Mouse (Mus musculus): Measurements from ENCODE around the gene Ndufs7.
"Not testable (repeated sequence)": the region's sequence is repeated elsewhere in the genome, so short reads cannot be mapped to it uniquely, and the experiment has no call there.

The Ndufs7 gene

DNA sequence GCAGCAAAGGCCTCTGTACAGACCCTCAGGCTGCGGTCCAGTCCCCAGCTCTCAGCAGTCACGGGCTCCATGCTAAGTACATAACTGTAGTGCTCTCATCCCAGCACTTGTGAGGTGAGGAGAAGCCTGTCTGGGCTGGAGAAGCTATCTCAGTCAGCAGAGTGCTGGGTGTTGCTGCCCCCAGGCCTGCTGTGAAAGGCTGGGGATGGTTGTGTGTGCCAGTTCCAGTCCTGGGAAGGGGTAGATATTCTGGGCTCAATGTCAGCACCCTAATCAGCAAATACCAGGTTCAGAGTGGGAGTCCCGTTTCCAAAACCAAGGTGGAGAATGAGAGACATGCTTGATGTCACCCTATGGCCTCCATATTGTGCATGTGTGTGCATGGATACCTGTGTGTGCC, 6.3 kb upstream of the Ndufs7 start:
- no peak for DNase-seq

DNA sequence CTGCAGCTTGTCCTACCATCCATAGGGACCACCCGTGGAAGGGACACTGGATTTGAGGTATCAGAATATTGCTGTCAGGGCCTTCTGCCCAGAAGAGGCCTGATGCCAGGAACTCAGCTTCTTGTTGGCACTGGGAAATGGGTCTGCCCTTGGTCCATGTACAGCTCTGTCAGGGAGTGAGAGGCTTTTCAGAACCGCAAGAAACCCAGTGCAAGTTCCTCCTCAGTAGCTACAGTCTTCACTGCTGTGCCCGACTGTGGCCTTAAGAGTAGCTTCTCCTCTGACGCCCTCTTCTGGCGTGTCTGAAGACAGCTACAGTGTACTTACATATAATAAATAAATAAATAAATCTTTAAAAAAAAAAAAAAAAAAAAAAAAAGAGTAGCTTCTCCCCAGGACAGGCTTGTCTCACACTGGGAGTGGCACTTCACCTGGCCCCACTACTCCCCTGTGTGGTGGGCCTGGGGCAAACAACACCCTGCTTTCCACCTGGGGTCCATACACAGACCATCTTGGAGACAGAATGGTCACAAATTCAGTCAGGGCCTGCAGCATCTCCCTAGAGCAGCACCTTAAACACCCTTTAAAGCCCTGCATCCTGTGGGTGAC, 4.0 kb upstream of the Ndufs7 start:
- peak; percentile 33 for DNase-seq

DNA sequence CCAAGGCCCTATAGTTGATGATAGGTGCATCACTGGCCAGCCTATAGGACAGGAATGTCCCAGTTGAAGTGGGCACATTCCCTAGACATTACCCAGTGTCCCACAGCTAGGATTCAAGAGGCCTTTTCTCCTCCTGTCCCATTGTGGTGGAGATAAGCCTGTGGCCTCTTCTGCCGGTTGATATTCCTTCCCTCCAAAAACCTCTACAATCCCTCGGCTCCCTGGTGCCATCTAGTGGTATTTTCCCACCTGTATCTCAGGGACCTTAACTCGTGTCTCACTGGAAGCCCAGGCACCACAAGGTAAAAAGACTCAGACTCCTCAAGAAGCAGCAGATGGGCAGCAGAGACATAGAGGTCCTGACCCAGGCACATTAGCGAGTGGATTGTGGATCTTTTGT, 3.3 kb upstream of the Ndufs7 start:
- peak; percentile 90 for DNase-seq

GRCm38 (mm10) chr10:80247849-80248248, 1.1 kb upstream of the Ndufs7 start:
- no peak for DNase-seq

DNA sequence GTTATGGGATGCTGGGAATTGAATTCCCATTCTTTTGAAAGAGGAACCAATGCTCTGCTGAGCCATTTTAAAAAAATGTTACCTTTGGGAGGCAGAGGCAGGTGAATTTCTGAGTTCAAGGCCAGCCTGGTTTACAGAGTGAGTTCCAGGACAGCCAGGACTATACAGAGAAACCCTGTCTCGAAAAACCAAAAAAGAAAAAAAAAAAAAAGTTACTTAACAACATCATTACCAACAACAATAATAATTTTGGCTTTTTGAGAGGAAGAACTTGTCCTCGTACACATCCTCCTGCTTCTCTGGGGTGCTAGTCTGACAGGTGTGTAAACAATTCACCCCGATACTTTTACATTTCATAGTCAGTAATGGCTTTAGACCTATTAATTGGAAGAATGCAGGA, 484 bp upstream of the Ndufs7 start:
- not testable (repeated sequence) for DNase-seq

DNA sequence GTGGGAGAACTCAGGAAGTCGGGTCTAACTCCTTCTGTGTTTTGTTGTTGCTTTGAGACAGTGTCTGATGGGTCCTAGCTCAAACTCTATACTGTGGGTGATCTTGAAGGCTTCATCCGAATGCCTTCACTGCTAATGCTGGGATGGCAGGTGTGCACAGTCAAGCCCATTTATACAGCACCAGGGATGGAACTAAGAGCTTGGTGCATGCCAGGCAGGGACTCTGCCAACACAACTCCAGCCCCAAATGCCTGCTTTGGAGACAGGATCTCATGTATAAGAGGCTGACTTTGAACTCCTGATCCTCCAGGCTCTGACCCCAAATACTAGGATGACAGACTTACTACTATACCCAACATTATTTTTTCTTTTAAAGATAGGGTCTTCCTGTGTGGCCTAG, 1.1 kb downstream of the Ndufs7 start:
- DNase-seq = no peak

DNA sequence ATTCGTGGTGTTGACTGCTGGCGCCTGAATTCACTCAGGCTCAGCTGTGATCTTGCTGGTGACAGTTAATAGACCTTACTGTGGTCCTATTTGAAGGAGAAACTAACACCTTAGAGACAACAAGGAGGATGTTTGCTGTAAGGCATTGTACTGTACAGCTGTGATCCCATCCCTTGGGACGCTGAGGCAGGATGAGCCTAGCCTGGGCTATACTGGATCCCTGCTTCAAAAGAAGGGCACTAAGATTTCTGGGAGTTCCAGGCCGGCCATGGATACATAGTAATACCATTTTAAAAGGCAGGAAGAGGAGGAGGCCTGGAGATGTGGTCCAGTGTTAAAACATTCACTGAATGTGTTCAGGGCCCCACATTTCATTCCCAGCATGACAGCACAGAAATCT, 1.7 kb downstream of the Ndufs7 start:
- DNase-seq = no peak

DNA sequence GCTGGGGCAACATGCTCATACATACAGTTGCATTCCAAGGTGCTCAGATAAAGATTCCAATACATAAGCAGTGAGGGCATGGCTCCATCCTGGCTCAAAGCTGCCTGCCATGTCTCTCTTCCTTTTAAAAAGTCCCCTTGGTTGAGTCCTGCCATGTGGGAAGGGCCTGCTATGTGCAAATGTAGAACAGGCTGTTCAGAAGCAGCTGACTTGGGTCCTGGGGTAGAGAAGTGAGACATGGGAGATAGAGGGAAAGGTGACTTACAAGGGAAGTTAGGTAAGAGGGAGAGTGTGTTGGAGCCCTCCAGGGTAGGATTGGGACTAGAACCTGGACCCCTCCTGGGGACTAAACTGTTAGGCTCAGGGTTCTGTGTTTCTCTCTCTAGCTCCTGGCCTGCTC, 3.1 kb downstream of the Ndufs7 start:
- no peak for DNase-seq

DNA sequence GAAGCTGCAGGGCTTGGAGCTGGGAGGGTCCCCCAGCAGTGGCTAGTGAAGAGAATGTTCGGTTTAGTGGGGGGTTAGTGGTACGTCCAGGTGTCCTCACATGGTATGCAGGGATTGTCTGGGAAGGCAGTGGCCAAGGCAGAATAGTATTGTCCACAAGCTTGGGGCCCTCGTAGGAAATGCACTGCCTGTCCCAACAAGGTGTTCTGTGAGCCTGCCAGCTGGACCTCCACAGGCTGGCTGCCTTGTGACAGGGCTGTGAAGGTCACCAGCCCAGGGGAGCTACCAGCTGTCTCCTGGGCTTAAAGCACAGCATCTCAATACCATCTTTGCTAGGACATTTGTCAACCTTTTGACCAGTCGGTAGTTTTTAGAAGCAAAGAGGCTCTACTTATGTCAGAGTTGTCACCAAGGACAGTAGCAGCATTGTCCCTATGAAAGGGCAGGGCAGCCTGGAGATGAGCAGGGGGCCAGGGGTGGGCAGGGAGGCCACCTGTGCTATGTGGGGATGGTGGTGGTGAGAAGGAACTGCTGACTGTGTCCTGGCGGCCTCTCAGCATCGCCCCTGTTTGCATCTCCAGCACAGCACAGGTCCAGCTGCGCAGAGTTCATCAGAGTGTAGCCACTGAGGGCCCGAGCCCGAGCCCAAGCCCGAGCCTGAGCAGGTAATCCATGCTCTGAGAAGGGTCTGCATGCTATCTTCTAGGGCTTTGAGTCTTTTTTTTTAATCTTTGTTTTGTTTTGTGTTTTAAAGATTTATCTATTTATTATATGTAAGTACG, 3.8 kb downstream of the Ndufs7 start:
- no peak for DNase-seq

DNA sequence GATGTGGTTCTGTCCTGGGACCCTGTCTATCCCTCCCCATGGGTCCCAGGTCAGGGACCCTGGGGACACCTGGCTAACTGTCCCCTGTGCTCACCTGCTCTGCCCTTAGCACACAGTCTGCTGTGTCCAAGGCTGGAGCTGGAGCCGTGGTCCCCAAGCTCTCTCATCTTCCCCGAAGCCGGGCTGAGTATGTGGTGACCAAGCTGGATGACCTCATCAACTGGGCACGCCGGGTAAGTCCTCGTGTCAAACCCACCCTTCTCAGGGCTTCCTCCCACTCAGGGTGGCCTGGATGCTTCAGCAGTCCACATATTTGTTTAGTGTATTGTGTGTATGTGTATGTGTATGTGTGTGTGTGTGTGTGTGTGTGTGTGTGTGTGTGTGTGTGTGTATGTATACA, 4.6 kb downstream of the Ndufs7 start:
- DNase-seq = no peak

GRCm38 (mm10) chr10:80254331-80255297, 5.7 kb downstream of the Ndufs7 start:
- no peak for DNase-seq

GRCm38 (mm10) chr10:80255881-80256535, 7.1 kb downstream of the Ndufs7 start:
- peak; percentile 28 for DNase-seq

GRCm38 (mm10) chr10:80257936-80258335, 9.0 kb downstream of the Ndufs7 start:
- no peak for DNase-seq

DNA sequence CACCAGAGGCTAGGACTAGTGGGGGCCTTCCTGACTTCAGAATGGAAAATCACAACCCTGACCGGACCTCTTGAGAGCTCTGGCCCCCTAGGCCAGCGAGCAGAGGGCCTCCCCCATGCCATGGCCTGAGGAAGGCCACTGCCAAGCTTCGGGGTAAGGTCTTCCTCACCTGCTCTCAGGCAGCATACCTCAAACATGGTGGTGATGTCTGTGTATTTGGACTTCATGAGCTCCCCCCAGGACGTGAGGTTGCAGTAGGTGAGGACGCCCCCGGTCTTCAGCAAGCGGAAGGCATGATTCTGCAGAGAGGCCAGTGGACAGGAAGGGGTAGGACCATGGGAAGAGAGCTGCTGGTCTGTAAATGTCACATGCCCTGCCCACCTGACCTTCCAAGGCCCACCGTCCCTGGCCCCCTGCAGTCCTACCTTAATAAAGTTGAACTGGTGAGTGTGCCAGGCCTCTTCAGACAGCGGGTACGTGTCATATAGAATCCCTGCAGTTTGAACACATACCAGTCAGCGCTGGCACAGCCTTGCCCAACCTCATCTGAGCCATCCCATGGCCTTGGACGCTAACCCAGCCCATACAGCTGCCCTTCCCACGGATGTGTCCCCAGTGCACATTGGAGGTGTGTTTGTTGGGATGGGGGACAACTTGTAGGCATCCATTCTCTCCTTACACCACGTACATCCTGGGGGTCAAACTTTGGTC, 10.0 kb downstream of the Ndufs7 start:
- no peak for DNase-seq

DNA sequence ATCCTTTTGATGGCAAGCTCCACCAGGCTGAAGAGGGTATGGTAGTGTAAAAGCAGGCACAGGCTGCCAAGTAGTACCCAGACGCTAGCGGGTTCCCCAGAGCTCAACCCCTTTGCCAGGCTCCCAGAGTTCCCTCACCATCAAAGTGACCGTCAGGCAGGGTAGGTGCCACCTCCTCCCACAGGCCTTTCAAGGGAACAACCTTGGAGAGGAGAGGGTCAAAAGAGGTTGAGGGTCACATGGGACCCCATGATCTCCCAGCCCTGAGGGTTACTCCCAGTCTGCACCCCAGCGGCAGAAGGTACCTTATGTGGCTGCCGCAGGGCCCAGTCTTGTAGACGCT, 10.5 kb downstream of the Ndufs7 start:
- no peak for DNase-seq

DNA sequence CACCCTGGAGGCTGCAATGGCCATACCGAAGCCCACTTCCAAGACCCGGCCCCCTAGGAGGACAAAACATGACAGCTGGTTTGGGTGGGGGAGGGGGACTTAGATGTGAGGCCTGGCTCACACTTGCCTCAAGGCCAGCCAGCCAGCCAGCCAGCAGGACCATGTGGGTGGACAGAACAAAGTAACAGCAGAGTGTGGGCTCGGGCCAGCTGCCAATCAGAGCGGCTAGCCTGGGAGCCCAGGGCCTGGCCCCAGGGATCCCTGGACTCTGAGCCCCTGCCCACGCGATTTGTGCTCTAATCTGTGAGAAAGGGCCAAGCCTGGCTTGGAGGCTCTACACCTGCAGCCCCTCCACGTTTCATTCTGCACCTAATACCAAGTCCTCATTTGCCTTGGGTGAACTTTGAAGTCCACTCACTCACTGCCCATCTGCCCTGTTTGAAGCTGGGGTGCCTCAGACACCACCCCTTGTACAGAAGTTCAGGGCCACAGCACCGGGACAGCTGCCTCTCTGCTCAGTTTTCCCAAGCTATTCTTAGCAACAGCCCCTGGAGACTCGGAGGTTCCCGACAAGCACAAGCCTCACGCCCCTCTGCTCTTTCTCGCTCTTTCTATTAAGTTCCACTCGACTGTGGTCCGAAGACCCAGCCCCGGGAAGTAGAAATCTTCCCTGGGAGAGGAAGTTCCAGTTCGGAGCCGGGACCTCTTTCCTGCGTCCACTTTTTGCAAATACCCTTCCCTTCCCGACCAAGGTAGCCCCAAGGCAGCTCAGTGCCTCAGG, 11.1 kb downstream of the Ndufs7 start:
- DNase-seq = no peak

- peak; percentile 100 for DNase-seq
Observed at GRCm38 (mm10) chr10:80260642-80261584, 12.0 kb downstream of the Ndufs7 start, which contains the start of the genes Gamt and Dazap1. Gene Gamt (minus strand): TSS chr10:80261012. Gene Dazap1 (plus strand): TSS chr10:80261486.

- peak; percentile 99 for DNase-seq
Observed at GRCm38 (mm10) chr10:80261585-80261968, 12.7 kb downstream of the Ndufs7 start.

DNA sequence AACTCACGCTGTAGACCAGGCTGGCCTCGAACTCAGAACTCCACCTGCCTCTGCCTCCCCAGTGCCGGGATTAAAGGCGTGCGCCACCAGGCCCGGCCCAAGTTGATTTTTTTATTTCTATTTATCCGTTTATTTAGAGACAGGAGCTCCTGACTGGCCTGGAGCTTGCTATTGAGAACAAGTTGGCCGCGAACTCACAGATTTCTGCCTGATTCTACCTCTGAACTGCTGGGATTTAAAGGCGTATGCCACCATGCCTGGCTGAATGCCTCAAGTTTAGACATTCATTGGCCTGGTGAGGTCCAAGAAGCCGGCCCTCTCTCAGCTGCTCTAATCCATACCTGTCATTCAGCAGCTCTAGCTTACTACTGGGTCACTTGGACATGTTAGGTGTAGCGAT, 13.2 kb downstream of the Ndufs7 start:
- DNase-seq = no peak

GRCm38 (mm10) chr10:80262776-80263365, 13.9 kb downstream of the Ndufs7 start:
- no peak for DNase-seq
